Mouse (Mus musculus) ES-CJ7 (cell line): ENCODE measurements around the gene Rai1.

Experiments
- DNase-seq: peaks from one replicate; pipeline ENCODE4 v3.0.0; 2011; ENCODE audit warnings: low read depth, low spot score

Gene Rai1

GRCm38 (mm10) chr11:60190055-60190641 is 85.3 kb downstream of the Rai1 start:
- DNase-seq: no peak

DNA sequence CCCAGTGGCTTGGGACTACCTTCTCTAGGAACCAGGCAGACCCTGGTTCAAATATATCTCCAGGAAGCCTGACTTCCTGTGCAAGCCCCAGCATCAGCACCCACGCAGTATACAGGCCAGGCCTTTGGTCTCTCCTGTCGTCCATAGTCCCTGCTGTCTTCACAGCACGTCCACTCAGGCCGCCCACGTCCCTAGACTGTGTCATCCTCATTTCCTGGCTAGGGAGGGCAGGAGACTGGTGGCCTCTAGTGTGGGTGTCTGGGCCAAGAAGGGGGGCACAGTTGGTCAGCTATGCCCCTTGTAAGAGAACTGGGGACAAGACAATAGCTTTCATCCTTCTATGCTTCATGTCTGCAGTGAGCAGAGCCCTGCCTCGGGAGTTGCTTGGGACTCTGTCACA is 87.7 kb downstream of the Rai1 start:
- no peak for DNase-seq

DNA sequence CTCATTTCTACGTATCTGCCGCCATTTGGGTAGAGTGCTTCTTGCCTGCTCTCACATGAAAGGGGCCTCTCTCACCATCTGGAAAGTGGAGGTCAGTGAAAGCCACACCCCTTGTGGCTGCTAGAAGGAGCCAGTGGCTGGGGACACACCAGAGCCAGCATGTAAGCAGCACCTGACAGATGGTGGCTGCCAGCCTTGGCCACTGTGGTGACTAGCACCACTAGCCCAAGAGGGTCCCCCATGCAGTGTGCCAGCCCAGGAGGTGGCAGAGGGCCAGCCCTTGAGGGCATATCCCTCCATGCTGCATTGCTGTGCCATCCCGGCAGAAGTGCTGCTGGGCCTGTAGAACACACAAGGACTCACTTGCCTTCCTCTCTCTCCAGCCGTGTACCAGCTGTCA is 88.7 kb downstream of the Rai1 start:
- DNase-seq: no peak

GRCm38 (mm10) chr11:60195108-60195507 is 90.3 kb downstream of the Rai1 start:
- DNase-seq: peak; percentile 88

GRCm38 (mm10) chr11:60196344-60196743 is 91.5 kb downstream of the Rai1 start:
- no peak for DNase-seq

DNA sequence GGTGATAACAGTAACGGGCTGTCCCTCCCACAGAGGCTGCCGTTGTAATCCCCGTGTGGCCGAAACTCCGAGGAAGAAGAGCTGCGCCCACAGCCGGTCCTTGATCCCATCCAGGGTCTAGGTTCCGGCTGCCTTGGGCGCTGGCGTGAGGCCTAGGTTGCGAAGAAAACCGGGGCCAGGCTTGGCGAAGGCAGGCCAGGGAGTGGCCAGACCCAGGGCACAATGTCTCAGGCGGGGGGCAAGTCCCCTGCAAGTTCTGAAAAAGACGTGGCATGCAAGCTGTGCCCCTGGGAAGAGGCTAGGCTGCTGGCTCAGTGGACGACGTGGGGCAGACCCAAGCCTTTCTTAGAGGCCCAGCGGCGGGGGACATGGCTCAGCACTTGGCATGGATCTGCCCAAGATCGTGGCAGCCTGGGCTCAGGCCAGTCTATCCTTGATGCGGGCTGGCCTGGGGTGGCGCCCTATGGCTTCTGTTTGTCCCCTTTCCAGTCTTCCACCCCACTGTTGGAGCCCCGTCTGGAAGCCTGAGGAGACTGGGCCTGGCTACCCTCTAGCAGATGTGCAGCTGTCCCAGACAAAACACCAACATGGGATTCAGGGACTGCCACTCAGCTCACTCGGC is 93.3 kb downstream of the Rai1 start:
- no peak for DNase-seq

GRCm38 (mm10) chr11:60198651-60199050 is 93.8 kb downstream of the Rai1 start:
- no peak for DNase-seq

DNA sequence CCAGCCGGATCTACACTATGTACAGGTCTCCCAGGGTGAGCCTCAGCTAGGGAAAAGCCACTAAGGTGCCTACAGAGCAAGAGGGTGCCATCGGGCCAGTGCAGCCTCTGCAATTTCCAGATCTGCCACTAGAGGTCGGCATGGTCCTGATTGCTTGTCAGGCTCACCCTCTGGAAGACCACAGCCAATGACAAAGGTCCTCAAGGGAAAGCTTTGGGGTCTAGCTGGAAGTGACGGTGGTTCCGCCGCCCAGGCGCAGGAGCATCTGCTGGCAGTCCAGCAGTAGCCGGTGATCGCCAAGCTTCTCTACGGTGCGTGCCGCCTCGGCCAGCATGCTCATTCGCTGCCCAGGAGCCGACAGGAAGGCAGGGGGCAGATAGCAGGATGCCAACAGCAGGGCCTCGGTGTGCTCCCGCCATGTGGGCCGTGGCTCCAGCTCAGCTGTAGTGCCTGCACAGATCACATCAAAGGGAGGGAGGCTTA is 94.9 kb downstream of the Rai1 start:
- DNase-seq: peak; percentile 90

- DNase-seq: no peak
Measured at GRCm38 (mm10) chr11:60200384-60200783, 95.6 kb downstream of the Rai1 start.

DNA sequence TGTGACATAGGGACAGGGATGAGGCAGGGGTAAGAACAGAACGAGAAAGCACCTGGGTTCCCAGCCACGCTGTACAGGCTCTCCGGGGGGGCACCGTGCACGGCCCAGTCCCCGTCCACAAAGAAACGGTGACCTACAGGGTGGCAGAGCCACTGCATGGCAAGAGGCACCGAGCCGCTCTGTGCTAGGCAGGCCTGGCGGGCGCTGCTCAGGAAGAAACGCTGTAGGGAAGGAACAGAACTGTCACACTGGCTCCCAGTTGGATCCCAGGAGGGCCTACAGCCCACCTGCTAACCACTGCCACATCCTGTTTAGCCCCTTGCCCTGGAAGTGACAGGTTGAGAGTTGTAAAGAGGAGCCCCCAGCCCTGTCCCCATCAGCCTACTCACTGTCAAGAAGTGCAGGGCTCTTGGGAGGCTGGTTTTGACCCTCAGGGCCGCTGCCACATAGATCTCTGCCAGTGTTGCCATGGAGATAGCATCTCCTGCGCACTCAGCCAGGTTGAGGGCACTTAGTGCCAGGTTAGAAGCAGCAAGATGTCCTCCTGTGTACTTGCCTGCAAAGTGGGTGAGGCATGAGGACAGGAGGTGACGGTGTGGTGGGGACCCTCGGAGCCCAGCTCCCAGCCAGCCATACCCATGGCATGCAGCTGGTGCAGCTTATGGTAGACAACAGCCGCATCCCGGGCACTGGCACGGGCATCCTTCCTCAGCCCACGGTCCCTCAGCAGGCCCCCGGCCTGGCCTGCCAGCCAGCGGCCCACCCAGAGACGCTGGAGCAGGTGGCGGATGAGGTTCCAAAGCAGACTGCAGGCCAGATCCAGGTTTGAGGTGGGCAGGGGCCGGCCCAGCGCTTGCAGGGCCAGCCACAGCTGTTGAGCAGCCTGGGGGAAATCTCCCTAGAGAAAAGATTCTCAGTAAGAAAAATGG is 98.2 kb downstream of the Rai1 start:
- no peak for DNase-seq

DNA sequence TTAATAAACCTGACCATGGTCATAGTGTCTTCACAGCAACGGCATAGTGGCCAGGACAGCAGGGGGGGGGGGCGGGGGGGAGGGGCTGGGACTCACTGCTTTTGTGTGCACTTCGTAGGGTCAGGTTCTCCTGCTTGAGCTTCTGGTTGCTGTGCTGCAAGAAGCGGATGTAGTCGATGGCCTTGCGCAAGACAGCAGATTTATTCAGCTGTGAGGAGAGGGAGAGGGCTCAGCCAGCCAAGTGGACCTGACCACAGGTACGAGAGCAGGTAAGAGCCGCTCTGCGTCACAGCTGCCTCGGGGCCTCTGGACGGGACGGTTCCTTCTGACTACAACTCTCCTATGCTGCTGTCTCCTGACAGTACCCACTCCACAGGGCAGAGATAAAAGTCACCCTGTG is 100.2 kb downstream of the Rai1 start:
- no peak for DNase-seq

DNA sequence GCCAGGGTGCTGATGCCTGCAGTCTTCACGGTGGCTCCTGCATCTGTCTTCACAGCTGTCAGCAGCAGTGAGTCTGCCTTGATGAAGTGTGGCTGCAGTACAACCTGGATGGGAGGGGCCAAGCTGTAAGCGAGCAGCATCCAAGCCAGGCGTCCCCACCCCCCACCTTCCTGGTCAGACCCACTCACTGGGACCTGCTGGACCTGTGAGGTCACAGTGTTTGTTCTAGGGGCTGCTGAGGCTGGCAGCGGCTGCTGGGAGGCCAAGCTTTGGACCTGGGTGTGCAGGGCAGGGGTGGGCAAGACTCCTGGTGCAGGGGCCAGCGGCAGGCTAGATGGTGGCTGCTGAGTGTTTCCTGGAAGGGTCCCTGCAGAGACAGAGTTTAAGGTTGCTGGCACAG is 101.4 kb downstream of the Rai1 start:
- no peak for DNase-seq

- DNase-seq: no peak
Measured at GRCm38 (mm10) chr11:60208201-60208600, 103.4 kb downstream of the Rai1 start.

GRCm38 (mm10) chr11:60208712-60209111 is 103.9 kb downstream of the Rai1 start:
- DNase-seq: no peak

- DNase-seq: no peak
Measured at GRCm38 (mm10) chr11:60209217-60209932, 104.6 kb downstream of the Rai1 start.

GRCm38 (mm10) chr11:60209933-60210249 is 105.1 kb downstream of the Rai1 start:
- no peak for DNase-seq

DNA sequence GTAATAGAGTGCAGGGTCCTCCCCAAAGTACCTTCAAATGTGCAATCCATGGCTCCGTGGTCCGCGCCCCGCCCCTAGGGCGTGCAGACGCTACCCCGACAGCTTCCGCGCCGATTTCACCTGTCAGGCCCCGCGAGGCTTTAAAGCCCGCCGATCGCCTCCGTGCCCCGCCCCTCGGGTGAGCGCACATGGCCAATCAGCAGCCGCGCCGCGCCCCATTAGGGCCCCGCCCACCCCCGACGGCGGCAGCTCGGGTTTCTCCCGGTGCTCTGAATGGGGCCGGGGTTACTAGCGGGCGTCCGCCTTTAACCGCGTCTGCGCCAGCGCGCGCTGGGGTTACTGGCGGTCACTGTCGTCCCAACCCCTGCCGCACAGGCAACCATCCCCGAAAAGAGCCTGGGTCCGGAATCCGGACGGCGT is 105.5 kb downstream of the Rai1 start:
- DNase-seq: peak; percentile 97

DNA sequence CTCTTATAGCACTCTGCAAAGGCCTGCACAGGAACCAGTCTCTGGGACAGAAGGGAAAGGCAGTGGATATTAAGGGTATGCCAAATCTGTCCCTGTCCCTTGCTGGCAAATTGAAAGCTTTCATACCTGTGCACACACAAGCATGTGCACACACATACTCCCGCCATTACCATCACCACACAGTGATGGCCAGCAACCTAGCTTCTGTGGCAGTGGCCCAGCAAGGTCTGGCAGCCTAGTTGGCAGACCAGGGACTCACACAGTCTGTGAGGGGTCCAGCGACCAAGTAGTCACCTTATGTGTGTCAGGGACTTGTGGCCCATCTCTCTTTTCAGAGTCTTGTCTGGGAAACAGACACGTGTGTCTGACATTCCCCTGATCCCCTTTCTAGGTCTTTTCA is 106.3 kb downstream of the Rai1 start:
- no peak for DNase-seq

- DNase-seq: no peak
Measured at GRCm38 (mm10) chr11:60211761-60212160, 106.9 kb downstream of the Rai1 start.

GRCm38 (mm10) chr11:60213266-60213665 is 108.5 kb downstream of the Rai1 start:
- no peak for DNase-seq

DNA sequence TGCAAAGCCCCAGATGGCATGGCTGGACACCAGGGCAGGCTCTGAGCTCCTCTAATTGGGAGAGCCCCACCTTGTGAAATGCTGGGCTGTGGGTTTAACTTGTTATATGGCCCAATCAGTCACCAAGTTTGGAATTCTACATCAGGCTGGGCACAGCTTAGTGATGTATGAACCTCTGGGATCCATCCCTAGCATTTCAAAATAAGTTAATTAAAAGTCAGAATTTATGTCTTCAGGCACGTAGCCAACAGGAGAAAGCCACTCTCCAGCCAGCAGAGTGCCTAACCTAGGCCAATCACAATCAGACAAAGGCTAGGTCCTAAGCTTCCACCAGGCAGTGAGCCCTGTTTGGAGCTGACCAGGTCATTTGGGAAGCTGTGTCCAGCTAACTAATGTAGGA is 111.9 kb downstream of the Rai1 start:
- DNase-seq: no peak

GRCm38 (mm10) chr11:60217467-60217866 is 112.7 kb downstream of the Rai1 start:
- DNase-seq: no peak
